Mouse (Mus musculus): Measurements from ENCODE around the gene Abcg8. TPM values are rescaled to one million over a fixed set of nuclear protein-coding genes. Genes with fewer than 3 reads are reported as not detected.

Abcg8 gene
- total RNA-seq, 1 experiment from 2014 or later = not detected

DNA sequence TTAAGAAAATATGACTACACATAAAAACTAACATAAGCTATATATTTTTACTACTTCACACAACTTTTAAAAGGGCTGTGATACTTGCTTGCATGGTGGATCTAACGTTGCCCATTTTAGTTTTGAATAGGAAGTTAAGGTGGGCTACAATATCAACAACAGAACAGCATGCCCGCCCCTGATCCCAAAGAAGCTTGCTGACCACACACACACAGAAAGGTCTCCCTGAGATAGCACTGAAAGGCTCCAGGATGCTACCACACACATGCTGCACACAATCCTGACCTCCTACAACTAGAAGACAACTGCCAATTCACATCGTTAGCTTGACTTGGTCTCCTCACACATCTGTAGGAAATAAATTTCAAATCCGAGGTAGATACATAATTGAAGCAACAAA is 68.2 kb downstream of the Abcg8 start:
- ATAC-seq (replicated peaks; ENCODE audit: insufficient number of reproducible peaks, low FRiP score, low TSS enrichment, poor library complexity, severe bottlenecking) = no peak

DNA sequence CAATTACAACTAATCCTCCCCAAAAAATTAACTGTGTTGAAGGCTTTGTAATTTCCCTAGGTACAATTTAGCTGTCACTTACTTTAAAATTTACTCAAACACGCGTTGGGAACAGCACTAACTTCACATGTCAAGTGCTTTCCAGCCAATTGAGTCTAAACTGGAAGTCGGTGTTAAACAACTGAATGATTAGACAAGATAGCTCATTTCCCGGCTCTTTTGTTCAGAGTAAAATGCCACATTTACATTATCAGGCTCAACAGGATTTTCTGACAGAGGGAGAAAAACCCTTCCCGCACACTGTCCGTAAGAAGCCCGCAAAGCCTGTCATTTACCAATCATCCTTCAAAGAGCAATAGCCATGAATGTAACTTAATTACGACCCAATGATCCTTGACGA is 68.9 kb downstream of the Abcg8 start:
- no peak for ATAC-seq (replicated peaks; ENCODE audit: insufficient number of reproducible peaks, low FRiP score, low TSS enrichment, poor library complexity, severe bottlenecking)

DNA sequence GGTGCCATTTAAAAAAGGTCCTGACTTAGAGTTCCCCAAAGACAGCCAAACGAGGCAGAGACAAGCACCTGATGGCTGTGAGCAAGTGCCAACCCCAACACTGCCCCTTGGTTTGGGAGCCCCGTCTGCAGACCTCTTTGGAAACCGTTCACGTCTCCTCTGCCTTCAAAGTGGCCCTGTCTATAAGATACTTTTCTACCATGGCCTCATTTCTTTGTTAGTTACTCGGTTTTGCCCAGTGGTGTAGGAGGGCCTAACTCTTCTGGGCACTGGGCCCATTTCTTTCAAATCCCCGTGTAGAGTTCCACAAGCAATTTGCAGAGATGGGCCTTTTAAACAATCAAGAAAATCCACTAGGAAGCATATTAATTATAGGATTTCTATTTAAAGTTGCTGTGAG is 71.1 kb downstream of the Abcg8 start:
- no peak for ATAC-seq (replicated peaks; ENCODE audit: insufficient number of reproducible peaks, low FRiP score, low TSS enrichment, poor library complexity, severe bottlenecking)

DNA sequence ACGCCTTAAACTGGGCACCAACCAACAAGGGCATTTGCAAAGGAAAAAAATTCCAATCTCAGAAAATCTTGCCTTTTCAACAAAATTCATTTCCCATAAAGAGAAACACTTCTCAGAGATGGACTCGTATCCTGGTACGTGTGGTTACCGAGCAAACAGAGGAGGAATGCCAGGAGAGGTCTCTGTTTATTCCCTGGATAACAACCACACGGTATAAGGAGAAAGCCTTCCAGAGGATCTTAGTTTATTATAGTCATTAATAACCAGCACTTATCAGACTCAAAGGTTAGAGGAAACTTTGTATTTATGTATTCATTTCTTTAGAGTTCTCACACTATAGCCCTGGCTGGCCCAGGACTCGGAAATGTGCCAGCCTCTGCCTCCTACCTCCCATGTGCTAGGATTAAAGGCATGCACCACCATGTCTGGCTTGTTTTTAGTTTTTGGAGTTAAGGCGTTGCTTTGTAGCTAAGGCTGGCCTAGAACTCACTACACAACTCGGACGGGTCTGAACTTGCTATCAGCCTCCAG is 72.1 kb downstream of the Abcg8 start:
- ATAC-seq (replicated peaks; ENCODE audit: insufficient number of reproducible peaks, low FRiP score, low TSS enrichment, poor library complexity, severe bottlenecking) = no peak

DNA sequence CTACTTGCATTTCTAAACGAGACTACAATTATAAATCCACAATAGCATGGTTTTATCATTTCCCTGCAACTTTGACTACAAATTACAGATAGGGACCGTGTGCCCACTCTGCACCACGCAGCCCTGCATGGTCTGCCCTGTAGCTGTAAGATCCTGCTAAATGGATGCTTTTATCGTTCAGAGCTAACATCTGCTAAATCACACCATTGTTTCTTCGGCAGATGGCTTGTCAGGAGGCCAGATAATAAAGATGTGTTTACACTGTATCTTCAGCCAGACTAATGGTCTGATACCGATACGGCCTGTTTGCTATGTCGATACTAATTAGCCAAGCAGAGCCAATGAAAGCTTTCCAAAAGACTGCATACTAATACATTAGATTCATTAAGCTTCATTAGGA is 73.2 kb downstream of the Abcg8 start:
- ATAC-seq (replicated peaks; ENCODE audit: insufficient number of reproducible peaks, low FRiP score, low TSS enrichment, poor library complexity, severe bottlenecking) = no peak

Other genes starting within 250 kb of the Abcg8 start
- gene Thada, start 210.1 kb upstream of the Abcg8 start, total RNA-seq (2017) = 15.4 to 30.0 TPM (median 20.3 TPM) in 3 replicates
- gene Plekhh2, start 164.4 kb upstream of the Abcg8 start, total RNA-seq (2017) = 0.10 TPM in 1 of 3 replicates, not detected in the others
- 1.3 TPM in 1 of 3 replicates, not detected in the others for gene Dync2li1, start 49.8 kb upstream of the Abcg8 start, total RNA-seq (2017)
- gene Abcg5, start 6.7 kb downstream of the Abcg8 start, total RNA-seq (2017) = not detected in 3 replicates
- gene Lrpprc, start 114.5 kb downstream of the Abcg8 start, total RNA-seq (2017) = 29.1 to 39.5 TPM (median 34.8 TPM) in 3 replicates